Mouse (Mus musculus): ENCODE data around the gene Galnt16. TPM values are rescaled to one million over a fixed set of nuclear protein-coding genes. Genes with fewer than 3 reads are reported as not detected.

The Galnt16 gene
- polyA plus RNA-seq, 1 experiment = 30.7 TPM

GRCm38 (mm10) chr12:80577049-80577448, 59.0 kb downstream of the Galnt16 start:
- no peak overlapping the region for H3K4me3 ChIP-seq (ENCODE audit: insufficient read depth, low read length)
- TF ChIP-seq CTCF (IDR thresholded peaks at IDR 0.05; ENCODE audit: extremely low read depth, insufficient read depth, low read length) = peak; percentile 56; the same call in 1 of the 2 replicates
- no peak for TF ChIP-seq POLR2A (IDR thresholded peaks at IDR 0.05; ENCODE audit: extremely low read depth, insufficient read depth, low read length)
- no peak overlapping the region for H3K27ac ChIP-seq (ENCODE audit: insufficient read depth, low read length)
- H3K4me1 ChIP-seq (ENCODE audit: control insufficient read depth, insufficient read depth, low read length) = peaks cover 12% of the 10 kb centered on the region

- no peak for TF ChIP-seq CTCF (IDR thresholded peaks at IDR 0.05; ENCODE audit: extremely low read depth, insufficient read depth, low read length)
- no peak for TF ChIP-seq POLR2A (IDR thresholded peaks at IDR 0.05; ENCODE audit: extremely low read depth, insufficient read depth, low read length)
- Histone ChIP-seq H3K4me1 (ENCODE audit: control insufficient read depth, insufficient read depth, low read length) (no peaks in the 10 kb centered on the region), H3K4me3 (ENCODE audit: insufficient read depth, low read length) (no peak overlapping the region), H3K27ac (ENCODE audit: insufficient read depth, low read length) (no peak overlapping the region)
These were observed 63.3 kb downstream of the Galnt16 start for GRCm38 (mm10) chr12:80581357-80581756.

GRCm38 (mm10) chr12:80584973-80585372, 66.9 kb downstream of the Galnt16 start:
- no peak overlapping the region for H3K4me3 ChIP-seq (ENCODE audit: insufficient read depth, low read length)
- TF ChIP-seq CTCF (IDR thresholded peaks at IDR 0.05; ENCODE audit: extremely low read depth, insufficient read depth, low read length) = peak; percentile 48
- TF ChIP-seq POLR2A (IDR thresholded peaks at IDR 0.05; ENCODE audit: extremely low read depth, insufficient read depth, low read length) = no peak
- H3K4me1 ChIP-seq (ENCODE audit: control insufficient read depth, insufficient read depth, low read length) = no peaks in the 10 kb centered on the region
- H3K27ac ChIP-seq (ENCODE audit: insufficient read depth, low read length) = no peak overlapping the region

GRCm38 (mm10) chr12:80594141-80594540, 76.1 kb downstream of the Galnt16 start:
- Histone ChIP-seq H3K4me1 (ENCODE audit: control insufficient read depth, insufficient read depth, low read length) (peaks cover 2% of the 10 kb centered on the region; the same call in 1 of the 2 replicates), H3K4me3 (ENCODE audit: insufficient read depth, low read length) (no peak overlapping the region), H3K27ac (ENCODE audit: insufficient read depth, low read length) (no peak overlapping the region)
- TF ChIP-seq CTCF (IDR thresholded peaks at IDR 0.05; ENCODE audit: extremely low read depth, insufficient read depth, low read length) = no peak
- TF ChIP-seq POLR2A (IDR thresholded peaks at IDR 0.05; ENCODE audit: extremely low read depth, insufficient read depth, low read length) = no peak

DNA sequence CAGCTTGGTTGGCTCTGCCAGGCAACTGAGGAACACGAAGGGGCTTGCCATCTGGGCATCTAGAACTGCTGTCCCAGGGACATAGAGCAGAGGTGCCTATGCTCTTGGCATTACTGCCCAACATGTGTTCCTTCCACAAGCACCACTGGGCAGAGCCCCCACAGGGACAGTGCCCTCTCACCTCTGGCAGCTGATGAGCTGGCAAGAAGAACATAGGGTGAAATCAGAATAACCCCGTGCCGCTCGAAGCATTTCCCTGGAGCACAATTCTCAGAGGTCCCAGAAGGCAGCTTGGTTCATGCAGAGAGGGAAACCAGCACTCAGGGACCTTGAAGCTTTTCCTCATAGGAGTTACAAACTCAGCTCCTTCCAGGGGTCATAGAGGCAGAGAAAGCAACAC, 76.7 kb downstream of the Galnt16 start:
- TF ChIP-seq CTCF (IDR thresholded peaks at IDR 0.05; ENCODE audit: extremely low read depth, insufficient read depth, low read length) (no peak), POLR2A (IDR thresholded peaks at IDR 0.05; ENCODE audit: extremely low read depth, insufficient read depth, low read length) (no peak)
- no peak overlapping the region for H3K27ac ChIP-seq (ENCODE audit: insufficient read depth, low read length)
- H3K4me3 ChIP-seq (ENCODE audit: insufficient read depth, low read length) = no peak overlapping the region
- H3K4me1 ChIP-seq (ENCODE audit: control insufficient read depth, insufficient read depth, low read length) = peaks cover 2% of the 10 kb centered on the region; the same call in 1 of the 2 replicates

DNA sequence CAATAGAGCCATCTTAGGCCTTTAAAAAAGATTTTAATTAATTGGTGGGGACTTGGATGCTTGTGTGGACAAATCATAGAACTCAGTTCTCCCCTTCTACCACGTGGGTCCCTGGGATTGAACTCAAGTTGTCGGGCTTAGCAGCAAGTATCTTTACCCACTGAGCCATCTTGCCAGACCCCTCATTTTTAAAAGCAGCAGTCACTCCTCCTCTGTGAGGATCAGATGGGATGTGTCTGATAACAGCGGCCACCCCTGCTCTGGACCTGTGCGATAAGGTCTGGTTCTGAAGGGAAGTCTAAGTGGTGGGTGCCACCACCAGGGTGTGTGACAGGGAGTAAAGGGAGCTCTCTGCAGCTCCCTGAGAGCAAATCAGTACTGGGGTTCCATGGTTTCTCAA, 77.5 kb downstream of the Galnt16 start:
- Histone ChIP-seq H3K4me3 (ENCODE audit: insufficient read depth, low read length) (no peak overlapping the region), H3K4me1 (ENCODE audit: control insufficient read depth, insufficient read depth, low read length) (peaks cover 2% of the 10 kb centered on the region; the same call in 1 of the 2 replicates), H3K27ac (ENCODE audit: insufficient read depth, low read length) (no peak overlapping the region)
- TF ChIP-seq POLR2A (IDR thresholded peaks at IDR 0.05; ENCODE audit: extremely low read depth, insufficient read depth, low read length) (no peak), CTCF (IDR thresholded peaks at IDR 0.05; ENCODE audit: extremely low read depth, insufficient read depth, low read length) (no peak)

DNA sequence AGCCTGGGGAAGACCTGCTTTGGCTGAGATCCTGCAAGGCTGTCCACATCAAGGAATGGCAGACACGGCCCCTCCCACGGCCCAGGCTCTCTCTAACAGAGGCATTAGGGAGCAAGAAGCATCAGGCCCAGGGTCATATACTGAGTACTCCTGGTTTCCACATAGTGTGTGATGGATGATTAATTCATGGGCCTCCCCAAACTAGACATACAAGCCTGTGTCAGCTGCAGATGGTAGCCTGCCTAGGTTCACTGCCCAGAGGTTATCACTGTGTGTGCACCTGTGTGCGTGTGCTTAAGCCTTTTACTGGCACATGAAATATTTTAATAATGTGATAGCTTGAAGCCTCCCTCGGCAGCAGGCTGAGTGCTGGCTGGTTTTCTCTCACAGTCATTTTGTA, 77.9 kb downstream of the Galnt16 start:
- Histone ChIP-seq H3K27ac (ENCODE audit: insufficient read depth, low read length) (no peak overlapping the region), H3K4me1 (ENCODE audit: control insufficient read depth, insufficient read depth, low read length) (peaks cover 2% of the 10 kb centered on the region; the same call in 1 of the 2 replicates), H3K4me3 (ENCODE audit: insufficient read depth, low read length) (no peak overlapping the region)
- TF ChIP-seq POLR2A (IDR thresholded peaks at IDR 0.05; ENCODE audit: extremely low read depth, insufficient read depth, low read length) (no peak), CTCF (IDR thresholded peaks at IDR 0.05; ENCODE audit: extremely low read depth, insufficient read depth, low read length) (no peak)

DNA sequence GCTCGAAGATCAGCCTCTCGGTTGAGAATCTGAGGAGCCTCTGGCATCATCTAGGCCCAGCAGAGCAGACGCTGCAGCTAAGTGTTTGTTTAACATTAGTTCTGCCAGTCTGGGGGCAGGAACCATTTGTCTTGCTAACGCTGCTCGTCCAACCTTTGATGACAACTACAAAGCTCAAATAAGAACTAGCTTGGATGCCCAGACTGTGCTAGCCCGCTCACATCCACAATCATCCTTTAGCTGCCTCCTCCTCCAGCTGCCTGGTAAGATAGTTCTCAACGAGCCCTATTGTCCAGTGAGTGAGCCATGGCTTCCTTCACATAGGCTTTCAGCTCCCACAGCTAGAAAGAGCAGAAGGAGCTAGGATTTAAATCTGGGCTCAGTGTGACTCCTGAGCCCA, 80.2 kb downstream of the Galnt16 start:
- Histone ChIP-seq H3K4me3 (ENCODE audit: insufficient read depth, low read length) (no peak overlapping the region), H3K4me1 (ENCODE audit: control insufficient read depth, insufficient read depth, low read length) (peaks cover 2% of the 10 kb centered on the region; the same call in 1 of the 2 replicates), H3K27ac (ENCODE audit: insufficient read depth, low read length) (no peak overlapping the region)
- TF ChIP-seq CTCF (IDR thresholded peaks at IDR 0.05; ENCODE audit: extremely low read depth, insufficient read depth, low read length) = no peak
- TF ChIP-seq POLR2A (IDR thresholded peaks at IDR 0.05; ENCODE audit: extremely low read depth, insufficient read depth, low read length) = no peak

DNA sequence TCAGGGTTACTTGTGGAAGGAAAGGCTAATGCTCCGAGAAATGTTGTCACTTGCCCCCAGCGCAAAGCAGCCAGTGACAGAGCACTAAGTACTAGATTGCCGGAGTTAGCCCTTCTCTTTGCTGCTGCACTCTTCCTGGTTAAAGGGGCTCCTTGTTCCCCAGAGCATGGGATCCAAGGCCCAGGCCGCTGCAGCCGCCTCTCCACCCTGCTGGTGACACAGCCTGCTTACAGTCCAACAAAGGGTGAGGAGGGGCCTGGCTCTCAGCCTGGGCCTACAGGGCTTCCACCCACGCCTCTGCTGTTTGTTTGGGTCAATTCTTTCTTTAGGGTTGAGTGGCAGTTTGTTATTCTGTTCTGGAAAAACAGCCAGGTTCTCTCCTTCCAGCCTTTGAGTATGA, 80.7 kb downstream of the Galnt16 start:
- H3K27ac ChIP-seq (ENCODE audit: insufficient read depth, low read length) = peak overlapping the region; percentile 44; the same call in 1 of the 2 replicates
- H3K4me1 ChIP-seq (ENCODE audit: control insufficient read depth, insufficient read depth, low read length) = peaks cover 2% of the 10 kb centered on the region; the same call in 1 of the 2 replicates
- no peak for TF ChIP-seq CTCF (IDR thresholded peaks at IDR 0.05; ENCODE audit: extremely low read depth, insufficient read depth, low read length)
- no peak for TF ChIP-seq POLR2A (IDR thresholded peaks at IDR 0.05; ENCODE audit: extremely low read depth, insufficient read depth, low read length)
- no peak overlapping the region for H3K4me3 ChIP-seq (ENCODE audit: insufficient read depth, low read length)

GRCm38 (mm10) chr12:80601597-80602269, 83.7 kb downstream of the Galnt16 start:
- Histone ChIP-seq H3K4me3 (ENCODE audit: insufficient read depth, low read length) (no peak overlapping the region), H3K27ac (ENCODE audit: insufficient read depth, low read length) (no peak overlapping the region), H3K4me1 (ENCODE audit: control insufficient read depth, insufficient read depth, low read length) (peaks cover 7% of the 10 kb centered on the region)
- TF ChIP-seq POLR2A (IDR thresholded peaks at IDR 0.05; ENCODE audit: extremely low read depth, insufficient read depth, low read length) = no peak
- no peak for TF ChIP-seq CTCF (IDR thresholded peaks at IDR 0.05; ENCODE audit: extremely low read depth, insufficient read depth, low read length)

Measured in cortical plate, adult 2 months (tissue).